Mouse (Mus musculus): Measurements from ENCODE around the gene Vgll4. TPM values are rescaled to one million over a fixed set of nuclear protein-coding genes. Genes with fewer than 3 reads are reported as not detected.

The Vgll4 gene
- total and polyA plus RNA-seq, 3 experiments = 34.6 to 73.7 (median 37.3) TPM

GRCm38 (mm10) chr6:114829660-114830438 lies 139.9 kb downstream of the Vgll4 start:
- no peaks in the 10 kb centered on the region for H3K36me3 ChIP-seq (replicated peaks in 1 of 2; ENCODE audit: control insufficient read depth in 1 of 2, insufficient read depth in 1 of 2, low read length in 1 of 2)
- no peak overlapping the region for H3K4me3 ChIP-seq (replicated peaks in 1 of 3; ENCODE audit: low read depth in 2 of 3, low read length in 2 of 3, poor library complexity in 1 of 3)
- no peak for TF ChIP-seq RCOR1 (conservative IDR thresholded peaks at IDR 0.05; ENCODE audit: low read depth, low read length)
- TF ChIP-seq EP300 (IDR thresholded peaks at IDR 0.05; ENCODE audit: low read length) = no peak
- TF ChIP-seq POLR2AphosphoS2 (IDR thresholded peaks at IDR 0.05; ENCODE audit: low read depth, low read length) = no peak
- TF ChIP-seq MYC (IDR thresholded peaks at IDR 0.05; ENCODE audit: low read depth, low read length) = no peak
- no peak for TF ChIP-seq BHLHE40 (IDR thresholded peaks at IDR 0.05; ENCODE audit: low read depth, low read length)
- TF ChIP-seq MAX (IDR thresholded peaks at IDR 0.05; ENCODE audit: low read length) = no peak
- TF ChIP-seq JUN (IDR thresholded peaks at IDR 0.05; ENCODE audit: insufficient read depth, low read depth, low read length) = no peak
- no peaks in the 10 kb centered on the region for H3K27me3 ChIP-seq (replicated peaks)
- in situ Hi-C loops (cut with MboI; ENCODE audit: low pct_ligation_motif_present, low pct_unique_long_range_greater_than_20kb, low sequenced_read_pairs) = no loop called here
- H3K9me3 ChIP-seq (replicated peaks; ENCODE audit: low read length) = no peaks in the 10 kb centered on the region
- no peak overlapping the region for H3K9ac ChIP-seq (ENCODE audit: insufficient read depth, low read depth)
- no peaks in the 10 kb centered on the region for H3K79me2 ChIP-seq (replicated peaks; ENCODE audit: control insufficient read depth, extremely low read depth, insufficient read depth, poor library complexity, severe bottlenecking)
- dilution Hi-C loops (cut with MboI; ENCODE audit: extremely low pct_ligation_motif_present, extremely low pct_unique_long_range_greater_than_20kb, low sequenced_read_pairs) = no loop called here
- no peak overlapping the region for H3K27ac ChIP-seq (ENCODE audit: insufficient read depth, low read depth)
- DNase-seq (ENCODE audit: extremely low read depth) = no peak
- H3K4me1 ChIP-seq (ENCODE audit: control insufficient read depth in 1 of 2, insufficient read depth in 2 of 2) = peaks cover 3 to 29% of the 10 kb centered on the region in 2 experiments; a peak in 3 of 4 replicates
- no peak overlapping the region for H3K4me2 ChIP-seq (ENCODE audit: insufficient read depth, low read depth, poor library complexity, severe bottlenecking)

- Histone ChIP-seq H3K9me3 (replicated peaks; ENCODE audit: low read length) (peaks cover 4% of the 10 kb centered on the region), H3K79me2 (replicated peaks; ENCODE audit: control insufficient read depth, extremely low read depth, insufficient read depth, poor library complexity, severe bottlenecking) (no peaks in the 10 kb centered on the region), H3K27me3 (replicated peaks) (no peaks in the 10 kb centered on the region), H3K27ac (ENCODE audit: insufficient read depth, low read depth) (no peak overlapping the region), H3K9ac (ENCODE audit: insufficient read depth, low read depth) (no peak overlapping the region), H3K4me1 (ENCODE audit: control insufficient read depth in 1 of 2, insufficient read depth in 2 of 2) (peaks cover 3 to 19% of the 10 kb centered on the region in 2 experiments; a peak in 3 of 4 replicates), H3K36me3 (replicated peaks in 1 of 2; ENCODE audit: control insufficient read depth in 1 of 2, insufficient read depth in 1 of 2, low read length in 1 of 2) (peaks cover 0 to 3% of the 10 kb centered on the region in 2 experiments), H3K4me2 (ENCODE audit: insufficient read depth, low read depth, poor library complexity, severe bottlenecking) (no peak overlapping the region), H3K4me3 (replicated peaks in 1 of 3; ENCODE audit: low read depth in 2 of 3, low read length in 2 of 3, poor library complexity in 1 of 3) (no peak overlapping the region)
- dilution Hi-C loops (cut with MboI; ENCODE audit: extremely low pct_ligation_motif_present, extremely low pct_unique_long_range_greater_than_20kb, low sequenced_read_pairs) (no loop called here), in situ Hi-C loops (cut with MboI; ENCODE audit: low pct_ligation_motif_present, low pct_unique_long_range_greater_than_20kb, low sequenced_read_pairs) (no loop called here)
- TF ChIP-seq MEF2A (IDR thresholded peaks at IDR 0.05; ENCODE audit: borderline replicate concordance, low read depth, low read length) (no peak), CTCF (conservative IDR thresholded peaks at IDR 0.05 in 1 of 2, IDR thresholded peaks at IDR 0.05 in 1 of 2; ENCODE audit: low read depth in 2 of 2, low read length in 2 of 2) (peak in 1 of 2 experiments; percentile 97; a peak in 2 of 4 replicates), RAD21 (IDR thresholded peaks at IDR 0.05; ENCODE audit: low read depth, low read length) (peak; percentile 74), SMC3 (IDR thresholded peaks at IDR 0.05; ENCODE audit: low read depth, low read length) (peak; percentile 93), ZC3H11A (IDR thresholded peaks at IDR 0.05; ENCODE audit: low read depth, low read length) (peak; percentile 48), ELF1 (IDR thresholded peaks at IDR 0.05; ENCODE audit: low read depth, low read length) (no peak)
- no peak for DNase-seq (ENCODE audit: extremely low read depth)
Observed at GRCm38 (mm10) chr6:114826889-114827288, 142.9 kb downstream of the Vgll4 start.

All from CH12.LX (cell line).